Mouse (Mus musculus) left cerebral cortex, postnatal 36 days (tissue): ENCODE measurements around the gene Gpat3. TPM values are rescaled to one million over a fixed set of nuclear protein-coding genes. Genes with fewer than 3 reads are reported as not detected.

ENCODE experiments used
- DNase-seq, 2 experiments: peaks; one replicate each; pipeline ENCODE4 v3.0.0; 2021 to 2022; ENCODE audit warnings: low spot score in 2 of 2, mixed read lengths in 1 of 2
- intact Hi-C: fragments of 180-260 bp; cut with DNase I; formaldehyde crosslinking; loops from one replicate; pipeline ENCODE4 v1.15.1; 2025
- total RNA-seq, 2 experiments: library from RNA; stranded (reverse); gene quantifications; 2 replicates each; pipeline ENCODE4 v1.2.3; 2021

Gpat3 gene
- total RNA-seq: 1 to 10 TPM; 2.6 to 4.5 TPM

DNA sequence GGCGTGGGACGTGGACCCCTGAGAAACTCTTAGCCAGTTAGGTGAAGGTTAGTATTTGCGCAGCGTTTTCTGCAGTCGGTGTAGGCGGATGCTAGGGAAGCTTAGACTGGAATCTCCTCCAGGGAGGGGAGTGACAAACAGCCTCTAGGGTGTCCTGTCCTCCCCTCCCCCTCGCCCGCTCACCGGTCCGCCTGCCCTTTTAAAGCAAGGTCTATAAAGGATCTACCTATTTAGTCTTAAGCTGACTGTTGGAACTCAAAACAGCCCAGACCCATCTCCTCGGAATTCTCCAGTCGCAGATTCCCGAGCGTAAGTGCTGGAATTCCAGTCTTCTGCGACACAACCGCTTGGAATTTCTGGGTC, at the start of gene Gpat3:
Gpat3 (plus strand) TSS at position 229 of the 363 bp plus-strand sequence.
- peak in 1 of 2 experiments; percentile 23 for DNase-seq
- intact Hi-C loops: loop anchor here (10.0 kb wide), 1 partner anchor 819 kb away; the partner anchor contains the start of gene Nkx6-1

DNA sequence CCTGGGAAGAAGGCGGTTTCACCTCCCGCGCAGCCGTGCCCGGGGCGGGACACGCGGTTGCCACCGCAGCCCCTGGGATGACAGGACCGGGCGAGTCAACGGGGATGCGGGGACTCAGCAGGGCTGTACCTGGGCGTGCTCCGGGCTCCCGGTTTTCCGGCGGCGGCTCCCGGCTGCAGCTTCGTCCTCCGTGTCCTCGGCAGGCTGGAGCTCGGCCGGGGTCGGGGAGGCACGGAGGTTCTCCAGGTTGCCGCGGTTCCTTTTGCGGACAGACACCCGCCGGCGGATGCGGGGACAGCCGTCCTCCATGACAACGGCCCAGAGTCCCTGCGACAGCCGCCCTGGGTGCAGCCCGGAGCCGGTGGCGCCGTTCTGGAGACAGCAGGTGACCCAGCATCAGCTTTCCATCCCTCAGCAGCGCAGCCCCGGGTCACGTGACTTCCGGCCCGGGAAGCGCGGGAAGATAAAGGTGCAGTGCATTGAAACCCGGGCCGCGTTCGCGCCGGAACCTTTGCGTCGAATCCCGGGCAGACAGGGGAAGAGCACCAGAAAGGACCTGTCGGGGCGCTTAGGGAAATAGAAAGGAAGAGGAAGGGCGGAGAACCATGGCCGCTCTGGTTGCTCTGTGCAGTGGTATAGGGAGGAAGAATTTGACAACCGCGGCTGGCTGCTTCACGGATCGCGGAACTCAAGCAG, 47.2 kb upstream of the Gpat3 start, which contains the start of the genes Helq and Mrps18c:
Helq (minus strand) TSS at position 434 of the 696 bp plus-strand sequence.
Mrps18c (plus strand) TSS at position 463 of the 696 bp plus-strand sequence.
- DNase-seq: peak; percentile 92 to 93
- intact Hi-C loops: loop anchor here (2.0 to 10.0 kb wide), 2 partner anchors 48 to 264 kb away; no protein-coding TSS in a partner anchor

DNA sequence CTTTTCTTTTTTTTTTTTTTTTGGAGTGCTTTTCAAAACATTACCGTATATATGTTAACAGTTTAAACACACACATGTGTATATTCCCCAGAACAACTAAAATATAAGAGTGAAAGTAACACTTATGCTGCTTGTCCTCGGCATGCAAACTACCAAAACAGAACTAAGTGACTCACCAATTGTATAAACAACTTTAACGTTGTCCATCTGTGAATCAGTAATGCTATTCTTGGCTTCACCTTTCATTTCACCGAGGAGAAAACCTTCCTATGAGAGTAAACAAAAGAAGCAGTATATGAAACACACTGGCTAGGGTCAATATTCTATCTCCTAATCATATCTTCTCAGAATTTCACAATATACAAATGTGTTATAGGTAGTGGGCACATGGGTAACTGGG, 27.2 kb upstream of the Gpat3 start:
- intact Hi-C loops: no loop called here
- no peak for DNase-seq

DNA sequence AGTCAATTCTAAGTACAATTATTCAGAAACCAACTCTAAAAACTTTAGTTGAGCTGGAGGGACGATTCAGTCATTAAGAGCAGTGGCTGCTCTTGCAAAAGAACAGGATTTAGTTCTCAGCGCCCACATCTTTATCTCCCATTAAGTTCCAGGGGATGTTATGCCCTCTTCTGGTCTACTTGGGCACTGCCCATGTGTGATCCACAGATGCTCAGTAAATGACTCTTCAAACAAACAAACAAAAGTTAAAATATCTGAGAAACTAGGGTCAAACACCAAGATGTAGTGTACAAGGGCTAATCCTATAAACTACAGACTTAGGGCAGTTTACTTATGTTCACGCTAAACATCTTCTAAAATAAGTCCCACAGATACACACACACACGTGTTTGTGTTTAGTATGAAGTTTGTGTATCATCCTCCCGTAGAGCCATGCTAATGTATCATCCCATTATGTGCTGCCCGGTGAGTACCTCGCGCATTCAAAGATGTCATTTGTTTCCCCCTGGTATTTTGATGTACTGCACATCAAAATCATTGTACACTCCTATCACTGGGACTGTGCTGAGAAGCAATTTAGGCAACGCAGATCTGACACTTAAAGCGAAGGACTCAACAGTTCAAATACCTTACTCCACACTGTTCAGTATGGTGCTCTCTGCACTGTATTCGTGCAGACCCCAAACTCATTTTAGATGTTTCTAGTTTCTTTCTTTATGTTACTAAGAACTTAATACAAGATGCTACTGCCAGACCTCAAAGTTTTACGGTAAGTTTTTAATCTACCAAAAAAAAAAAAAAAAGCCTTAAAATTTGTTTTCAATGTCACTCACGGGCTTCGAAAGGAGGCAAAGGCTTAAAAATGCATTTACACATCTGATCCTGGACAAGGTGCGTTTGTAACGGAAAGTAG, 25.7 kb upstream of the Gpat3 start:
- no peak for DNase-seq
- intact Hi-C loops: no loop called here

DNA sequence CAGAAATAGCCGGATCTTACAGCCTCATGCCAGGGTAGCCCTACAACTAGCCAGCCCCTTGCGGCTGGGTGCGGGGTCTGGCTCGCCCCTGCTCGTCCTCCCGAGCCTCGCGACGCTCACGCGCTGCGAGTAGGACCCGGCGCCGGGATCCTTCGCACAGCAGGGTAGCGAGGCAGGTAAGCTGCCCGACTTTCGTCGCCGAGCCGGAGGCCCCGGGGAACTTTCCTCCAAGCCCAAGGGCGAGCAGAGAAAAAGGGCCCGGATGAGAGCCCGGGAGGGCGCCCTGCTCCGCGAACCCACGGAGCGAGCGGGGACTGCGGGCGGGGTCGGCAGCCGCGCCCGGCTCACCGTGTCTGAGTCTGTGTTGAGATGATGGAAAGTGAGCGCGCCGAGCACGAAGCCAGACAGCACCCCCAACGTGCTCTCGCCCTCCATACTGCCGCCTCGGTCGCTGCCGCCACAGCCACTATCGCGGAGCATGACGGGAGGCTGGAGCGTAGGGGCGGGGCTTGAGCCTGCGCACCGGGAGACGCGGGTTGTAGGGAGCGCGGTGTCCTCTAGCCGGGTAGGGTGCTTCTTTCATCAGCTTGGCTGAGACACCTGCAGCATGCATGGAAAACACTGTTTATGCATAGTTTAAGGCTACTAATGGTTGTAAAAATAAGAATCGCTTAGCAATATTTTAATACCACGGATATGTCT, 24.9 kb upstream of the Gpat3 start, which contains the start of gene Abraxas1:
Abraxas1 (minus strand) TSS at position 483 of the 702 bp plus-strand sequence.
- peak; percentile 85 to 90 for DNase-seq
- intact Hi-C loops: no loop called here

DNA sequence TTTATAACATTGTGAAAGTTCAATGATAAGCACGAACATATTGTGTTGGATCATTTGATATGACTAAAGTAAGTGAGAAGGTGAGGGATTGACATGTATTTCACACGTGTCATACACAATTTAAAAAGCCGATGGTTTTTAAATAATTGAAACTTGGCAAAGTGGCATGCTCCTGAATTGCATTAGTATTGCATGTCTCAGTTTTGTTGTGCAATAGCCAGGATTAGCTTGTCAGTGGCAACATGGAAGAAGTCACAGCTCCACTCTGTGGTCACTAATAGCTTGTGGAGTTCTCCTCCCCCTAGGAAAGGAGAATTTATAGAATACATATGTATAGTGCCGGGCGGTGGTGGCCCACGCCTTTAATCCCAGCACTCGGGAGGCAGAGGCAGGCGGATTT, 24.1 kb upstream of the Gpat3 start:
- no peak for DNase-seq
- intact Hi-C loops: no loop called here

DNA sequence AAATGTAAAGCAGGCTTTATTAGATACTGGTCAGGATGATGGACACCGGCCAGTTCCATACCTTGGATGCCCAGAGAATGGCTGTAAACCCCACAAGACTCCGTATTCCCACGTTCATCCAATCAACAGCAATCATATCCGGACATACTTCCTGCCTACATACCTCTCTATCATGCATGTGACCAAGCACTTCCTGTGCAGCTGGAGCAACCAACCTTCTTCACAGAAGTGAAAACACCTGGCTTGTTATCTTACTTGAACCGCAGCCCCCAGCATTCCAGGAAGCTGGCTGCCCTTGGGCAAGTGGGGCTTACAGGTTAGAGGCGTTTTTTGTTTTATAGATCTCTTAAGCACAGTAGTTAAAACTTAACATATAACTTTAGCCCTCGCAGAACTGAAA, 22.7 kb upstream of the Gpat3 start:
- intact Hi-C loops: no loop called here
- no peak for DNase-seq

DNA sequence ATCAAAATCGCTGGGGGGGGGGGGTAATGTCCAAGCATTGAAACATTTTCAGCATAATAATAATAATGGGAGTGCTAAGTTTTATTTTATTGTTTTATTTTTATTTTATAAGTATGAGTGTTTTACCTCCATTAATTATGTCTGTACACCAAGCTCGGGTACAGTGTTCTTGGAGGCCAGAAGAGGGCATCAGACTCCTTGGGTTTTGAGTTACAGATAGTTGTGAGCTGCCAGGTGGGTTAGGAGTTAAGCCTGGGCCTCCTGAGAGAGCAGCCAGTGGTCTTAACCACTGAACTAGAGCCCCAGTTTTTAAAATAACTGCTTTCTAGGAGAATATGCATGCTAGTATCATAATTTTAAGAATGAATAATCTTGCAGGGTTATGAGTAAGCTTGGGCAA, 19.5 kb upstream of the Gpat3 start:
- no peak for DNase-seq
- intact Hi-C loops: loop anchor here (1.0 kb wide), 1 partner anchor 89 kb away; no protein-coding TSS in a partner anchor

DNA sequence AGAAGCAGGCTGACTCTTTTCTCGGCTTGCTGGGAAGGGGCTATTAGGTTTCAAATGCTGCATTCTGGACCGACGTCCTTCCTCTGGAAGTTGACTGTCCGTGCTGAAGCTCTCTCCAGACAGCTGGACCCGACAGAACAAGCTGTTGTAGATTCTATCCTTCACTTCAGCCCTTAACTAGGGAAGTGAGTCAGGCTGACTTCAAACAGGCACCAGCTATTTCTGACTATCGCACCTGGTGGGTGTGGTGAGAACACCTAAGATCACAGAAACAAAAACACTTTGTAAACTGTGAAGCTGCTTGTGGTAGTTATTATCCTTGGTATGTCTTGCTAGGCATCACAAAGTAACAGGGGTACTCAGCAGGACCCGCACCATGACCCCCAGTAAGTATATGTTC, 19.0 kb upstream of the Gpat3 start:
- intact Hi-C loops: loop anchor here (1.0 kb wide), 1 partner anchor 89 kb away; no protein-coding TSS in a partner anchor
- no peak for DNase-seq

DNA sequence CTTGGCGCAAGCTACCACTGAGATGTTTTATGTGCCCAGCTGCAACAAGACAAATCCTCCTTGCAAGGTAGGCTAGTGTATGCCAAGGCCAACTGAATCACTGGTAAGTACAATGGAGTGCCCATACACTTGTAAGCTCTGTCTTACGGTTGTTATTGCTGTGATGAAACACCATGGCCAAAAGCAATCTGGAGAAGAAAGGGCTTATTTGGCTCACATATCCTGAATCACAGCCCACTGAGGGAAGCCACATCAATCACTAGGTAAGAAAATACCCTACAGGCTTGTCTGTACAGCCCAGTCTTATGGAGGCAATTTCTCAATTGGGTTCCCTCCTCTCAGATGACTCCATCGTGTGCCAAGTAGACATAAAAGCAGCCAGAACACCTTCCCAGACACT, 16.8 kb upstream of the Gpat3 start:
- DNase-seq: no peak
- intact Hi-C loops: no loop called here

DNA sequence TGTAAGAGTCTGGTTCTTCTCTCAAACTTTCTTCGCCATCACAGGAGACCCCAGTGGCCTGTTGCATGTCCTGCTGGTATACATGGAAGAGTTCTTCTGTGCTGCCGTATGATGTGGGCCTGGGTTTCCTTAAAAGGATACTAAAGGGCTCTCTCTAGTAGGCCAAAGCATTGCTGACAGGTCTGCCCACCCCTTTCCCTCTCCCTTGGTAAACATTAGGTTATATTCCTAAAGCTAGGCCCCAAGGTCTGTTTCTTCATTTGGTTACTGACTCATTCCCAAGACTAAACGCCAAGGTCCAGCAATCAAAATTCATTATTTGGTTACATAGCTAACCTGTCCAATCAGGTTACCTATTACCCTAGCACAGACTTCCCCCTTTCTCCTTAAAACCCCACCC, 12.8 kb upstream of the Gpat3 start:
- DNase-seq: no peak
- intact Hi-C loops: no loop called here

DNA sequence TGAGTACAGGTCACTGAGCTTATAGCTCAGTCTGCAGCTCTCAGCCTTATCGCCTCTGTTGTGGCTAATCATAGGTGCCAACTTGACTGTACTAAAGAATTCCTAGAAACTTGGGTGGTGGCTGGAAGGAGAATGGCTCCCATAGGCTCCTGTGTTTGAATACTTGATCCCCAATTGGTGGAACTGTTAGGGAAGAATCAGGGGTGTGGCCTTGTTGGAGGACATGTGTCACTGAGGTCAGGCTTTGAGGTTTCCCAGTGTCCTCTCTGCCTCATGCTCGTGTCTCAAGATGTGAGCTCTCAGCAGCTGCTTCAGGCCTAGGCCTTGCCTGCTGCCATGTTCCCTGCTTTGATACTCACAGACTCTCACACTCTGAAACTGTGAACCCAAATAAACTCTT, 11.7 kb upstream of the Gpat3 start:
- intact Hi-C loops: no loop called here
- no peak for DNase-seq

DNA sequence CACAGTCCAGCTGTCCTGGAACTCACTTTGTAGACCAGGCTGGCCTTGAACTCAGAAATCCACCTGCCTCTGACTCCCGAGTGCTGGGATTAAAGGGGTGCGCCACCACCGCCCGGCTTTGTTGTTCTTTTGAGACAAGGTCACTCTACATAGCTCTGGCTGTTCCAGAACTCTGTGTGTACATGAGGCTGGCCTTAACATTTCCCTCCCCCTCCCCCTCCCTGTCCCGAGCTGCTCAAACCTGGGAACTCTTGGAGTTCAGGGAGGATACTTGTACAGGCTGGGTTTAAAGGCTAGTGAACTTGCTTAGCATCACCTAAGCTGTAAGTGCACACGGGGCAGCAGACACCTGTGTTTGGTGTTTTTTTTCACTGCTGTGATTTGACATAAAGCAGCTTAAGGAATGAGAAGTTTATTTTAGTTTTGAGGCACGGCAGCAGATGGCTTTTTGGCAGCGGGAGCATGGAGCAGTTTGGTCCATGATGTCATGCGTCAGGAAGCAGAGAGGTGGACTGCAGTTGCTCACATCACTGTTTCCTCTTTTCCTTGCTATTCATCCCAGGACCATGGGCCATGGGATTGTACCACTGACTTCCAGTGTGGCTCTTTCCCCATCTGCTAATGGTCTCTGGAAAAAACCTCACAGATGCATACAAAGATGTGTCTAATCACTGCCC, 9.5 kb upstream of the Gpat3 start:
- intact Hi-C loops: no loop called here
- DNase-seq: no peak

DNA sequence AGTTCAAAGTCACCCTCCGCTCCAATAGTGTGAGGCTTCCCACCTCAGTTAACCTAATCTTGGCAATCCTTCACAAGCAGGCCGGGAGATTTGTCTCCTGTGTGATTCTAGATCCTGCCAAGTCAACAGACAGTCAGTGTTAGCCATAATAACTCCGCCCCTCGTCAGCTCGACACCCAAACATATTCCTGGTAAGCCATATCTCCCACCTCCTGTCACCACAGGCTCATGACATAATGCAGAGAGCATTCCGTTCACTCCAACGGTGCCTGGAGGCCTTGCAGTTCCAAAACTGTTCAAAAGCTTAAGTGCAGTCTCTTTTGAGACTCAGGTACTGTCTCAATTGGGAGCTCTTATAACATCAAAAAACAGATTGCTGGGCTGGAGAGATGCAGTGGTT, 7.6 kb upstream of the Gpat3 start:
- DNase-seq: no peak
- intact Hi-C loops: no loop called here

DNA sequence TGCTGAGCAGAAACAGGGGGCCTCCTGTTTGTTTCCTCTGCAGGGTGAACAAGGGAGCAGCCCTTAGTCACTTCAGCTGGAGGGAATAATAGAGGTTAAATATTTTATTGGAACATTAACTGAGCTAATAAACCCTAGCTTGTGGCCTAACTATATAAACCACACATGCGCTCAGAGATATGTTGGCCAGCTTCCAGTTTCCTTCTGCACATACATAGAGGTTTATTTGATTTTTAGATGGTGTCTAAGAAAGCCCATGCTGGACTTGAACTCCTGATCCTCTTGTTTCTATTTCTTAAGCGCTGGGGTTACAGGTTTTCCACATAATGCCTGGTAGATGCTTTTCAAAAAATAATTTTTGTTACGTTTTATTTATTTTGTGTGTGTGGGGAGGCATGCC, 1.0 kb upstream of the Gpat3 start:
- intact Hi-C loops: loop anchor here (10.0 kb wide), 1 partner anchor 820 kb away; the partner anchor contains the start of gene Nkx6-1
- no peak for DNase-seq

DNA sequence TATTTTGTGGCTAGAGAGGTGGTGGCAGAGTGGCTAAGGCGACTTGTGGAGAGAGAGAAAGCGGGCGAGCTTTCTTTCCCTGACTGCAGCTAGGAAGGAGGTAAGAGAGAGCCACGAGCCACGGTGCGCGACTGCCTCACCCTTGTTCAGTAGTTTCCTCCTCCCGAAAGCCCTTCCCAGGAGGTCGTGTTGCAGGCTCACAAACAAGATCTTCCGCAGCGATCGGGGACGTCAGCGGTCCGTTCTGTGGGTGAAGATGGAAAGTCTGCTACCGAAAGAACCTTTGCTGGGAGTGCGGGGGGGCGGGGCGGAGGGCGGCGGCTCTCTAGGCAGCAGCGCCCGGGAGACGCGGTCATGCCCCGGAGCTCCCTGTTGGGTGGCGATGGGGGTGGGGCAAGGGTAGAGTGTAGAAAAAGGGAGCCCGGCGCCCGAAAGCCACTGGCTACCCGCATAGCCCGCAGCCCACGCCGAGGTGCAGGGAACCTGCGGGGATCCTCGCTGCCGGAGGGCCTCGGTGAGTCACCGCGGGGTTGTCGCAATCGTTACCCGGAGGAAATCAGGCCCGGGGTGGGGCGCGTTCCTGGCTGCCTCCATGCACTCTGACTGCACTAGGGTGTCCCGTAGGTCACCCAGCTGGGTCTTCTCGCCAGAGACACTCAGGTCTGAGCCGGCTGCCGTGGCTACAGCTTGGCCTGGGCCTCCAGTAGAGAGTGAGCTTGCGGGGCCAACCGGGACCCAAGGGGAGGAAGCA, 510 bp downstream of the Gpat3 start:
- peak; percentile 64 to 69 for DNase-seq
- intact Hi-C loops: loop anchor here (2.0 to 10.0 kb wide), 2 partner anchors 47 to 819 kb away; partner anchors contain the start of genes Helq, Mrps18c and Nkx6-1

DNA sequence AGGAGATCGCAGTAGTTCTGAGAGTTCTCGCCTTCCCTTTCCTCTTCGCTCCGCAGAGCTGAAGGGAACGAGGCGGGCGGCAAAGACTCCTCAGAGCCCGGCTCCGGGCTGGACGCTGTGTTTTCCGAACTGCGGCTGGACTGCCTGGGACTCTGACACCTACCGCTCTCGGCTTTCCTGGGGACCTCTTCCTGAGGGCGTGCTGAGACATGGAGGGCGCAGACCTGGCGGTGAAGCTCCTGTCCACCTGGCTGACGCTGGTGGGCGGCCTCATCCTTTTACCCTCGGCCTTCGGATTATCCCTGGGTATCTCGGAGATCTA, 1.0 kb downstream of the Gpat3 start:
- intact Hi-C loops: loop anchor here (2.0 to 10.0 kb wide), 2 partner anchors 48 to 818 kb away; partner anchors contain the start of genes Helq, Mrps18c and Nkx6-1
- no peak for DNase-seq

DNA sequence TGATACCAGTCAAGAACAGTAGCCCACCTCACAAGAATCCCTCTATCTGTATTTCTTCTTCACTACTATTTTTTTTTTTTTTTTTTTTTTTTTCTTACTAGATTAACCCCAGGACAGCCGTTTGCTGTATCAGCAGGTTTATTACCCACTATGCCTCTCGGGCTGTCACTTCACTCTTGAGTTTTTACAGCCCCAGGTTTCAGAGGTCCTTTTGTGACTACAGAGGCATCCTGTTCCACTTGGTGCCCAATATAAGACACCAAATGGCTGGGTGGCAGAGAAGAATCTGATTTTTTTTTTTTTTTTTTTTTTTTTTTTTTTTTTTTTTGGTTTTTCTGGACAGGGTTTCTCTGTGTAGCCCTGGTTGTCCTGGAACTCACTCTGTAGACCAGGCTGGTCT, 1.6 kb downstream of the Gpat3 start:
- DNase-seq: no peak
- intact Hi-C loops: loop anchor here (2.0 to 10.0 kb wide), 2 partner anchors 48 to 818 kb away; partner anchors contain the start of genes Helq, Mrps18c and Nkx6-1
